Mouse (Mus musculus) megakaryocyte, embryonic 14.5 days (primary cell): ENCODE data around the gene Stard7.

ENCODE experiments used
- FLI1 ChIP-seq: IDR thresholded peaks from 2 replicates; pipeline ENCODE4 v1.6.1; 2012; ENCODE audit warnings: low read length, inconsistent platforms, mixed read lengths
- GATA1 ChIP-seq: IDR thresholded peaks from 3 replicates; pipeline ENCODE4 v1.6.1; 2012; ENCODE audit warnings: mixed read lengths, low read length, inconsistent platforms, borderline replicate concordance

DNA sequence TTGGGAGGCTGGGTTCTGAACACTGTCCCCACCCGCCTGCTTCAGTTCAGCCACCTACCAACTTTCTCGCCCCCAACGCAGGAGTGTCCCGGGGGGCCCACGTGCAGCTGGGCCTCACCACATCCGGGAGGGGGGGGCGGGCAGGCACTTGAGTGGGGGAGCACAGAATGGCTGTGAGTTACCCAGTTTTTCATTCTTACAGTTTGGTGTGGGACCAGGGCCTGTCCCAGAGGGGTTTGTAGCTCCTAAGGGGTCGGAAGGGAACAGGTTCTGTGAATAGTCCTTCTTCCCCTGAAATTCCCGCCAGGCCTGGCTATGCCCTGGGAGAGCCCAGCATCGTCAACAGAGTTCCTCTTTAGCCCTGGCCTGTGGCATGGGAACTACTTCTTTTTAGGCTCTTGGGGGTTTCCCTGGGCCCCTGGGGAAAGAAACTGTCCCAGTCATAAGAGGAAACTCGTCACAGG is 65.1 kb downstream of the Stard7 start:
- TF ChIP-seq GATA1, result no peak
- no peak for TF ChIP-seq FLI1
